Mouse (Mus musculus): ENCODE measurements at regions not wholly inside any gene's neighbourhood (a gene's known extent, or its start where the extent isn't known, plus 50 kb on each side); places are given as distances from the start of the nearest gene placed in this dataset.

DNA sequence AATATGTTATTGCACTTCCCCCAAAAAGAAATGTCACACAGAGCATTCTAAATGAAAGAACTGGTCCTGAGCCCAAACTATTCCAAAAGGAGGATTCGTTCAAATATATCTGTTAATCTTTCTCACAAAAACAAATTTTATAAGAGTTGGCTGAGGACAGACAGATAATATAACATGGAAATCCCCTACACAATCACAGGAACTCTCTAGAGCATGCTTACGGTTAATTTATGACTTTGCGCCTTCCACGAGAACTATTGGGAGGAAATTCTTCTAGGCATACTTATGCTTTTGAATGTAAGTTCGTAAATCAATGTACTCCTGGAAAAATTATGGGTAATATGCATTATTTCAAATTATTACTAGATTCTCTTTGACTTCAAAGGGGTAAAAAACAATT is 144.1 kb upstream of the Gimd1 start:
- no peak for DNase-seq

DNA sequence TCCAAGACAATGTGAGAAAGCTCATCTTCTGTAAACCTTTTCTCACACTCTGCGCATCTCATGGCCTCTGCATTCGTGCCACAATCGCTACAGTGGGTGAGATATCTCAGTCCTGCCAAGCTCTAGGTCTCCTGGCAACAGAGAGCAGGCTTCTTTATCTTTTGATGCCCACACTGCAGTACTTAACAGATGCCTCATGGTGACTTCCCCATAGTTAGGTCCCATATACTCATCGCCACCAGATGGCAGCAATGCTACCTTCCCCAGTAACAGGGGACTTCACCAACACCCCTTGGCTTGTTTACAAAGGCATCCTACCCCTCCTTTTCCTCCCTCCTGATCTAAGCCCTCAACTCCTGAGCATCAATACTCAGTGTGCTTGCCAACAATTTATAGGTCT is 123.5 kb upstream of the Gimd1 start:
- peak; percentile 35 to 77 for DNase-seq

DNA sequence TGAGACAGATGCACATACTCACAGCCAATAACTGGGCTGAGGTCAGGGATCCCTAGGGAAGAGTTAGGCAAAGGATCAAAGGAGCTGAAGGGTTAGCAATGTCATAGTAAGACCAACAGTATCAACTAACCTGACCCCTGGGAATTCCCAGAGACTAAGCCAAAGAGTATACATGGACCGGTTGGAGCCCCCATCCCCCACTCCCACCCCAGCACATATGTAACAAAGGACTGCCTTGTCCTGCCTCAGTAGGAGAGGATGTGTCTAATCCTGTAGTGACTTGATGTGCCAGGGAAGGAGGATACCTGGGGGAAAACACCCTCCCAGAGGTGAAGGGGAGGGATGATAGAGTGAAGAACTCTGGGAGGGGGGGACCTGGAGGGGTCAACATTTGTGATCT is 119.4 kb upstream of the Gimd1 start:
- DNase-seq: no peak

DNA sequence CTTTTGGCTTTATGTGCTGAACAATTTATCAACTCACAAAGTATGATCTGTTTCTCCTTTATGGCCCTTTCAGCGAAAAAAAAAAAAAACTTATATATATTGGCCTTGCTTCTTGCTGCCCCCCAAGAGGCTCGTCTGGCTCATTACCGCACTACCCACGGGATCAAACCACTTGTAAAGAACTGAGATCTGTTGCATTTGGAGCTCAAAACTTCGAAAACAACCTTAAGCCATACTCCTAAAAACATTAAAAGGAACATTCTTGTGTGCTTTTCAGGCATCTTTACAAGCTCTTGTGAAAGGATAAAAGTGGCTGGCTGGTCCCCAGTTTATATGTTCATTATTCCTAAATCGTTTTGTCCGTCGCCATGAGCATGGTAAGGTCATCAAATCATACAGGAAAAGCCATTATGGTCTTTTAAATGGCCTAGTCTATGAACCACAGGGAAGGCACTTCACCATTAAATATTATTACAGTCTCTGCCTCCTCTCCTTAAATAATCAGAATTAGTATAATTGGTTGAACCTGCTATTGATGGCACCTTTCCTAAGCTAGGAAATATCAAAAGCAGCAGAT is 117.0 kb upstream of the Gimd1 start:
- no peak for DNase-seq

DNA sequence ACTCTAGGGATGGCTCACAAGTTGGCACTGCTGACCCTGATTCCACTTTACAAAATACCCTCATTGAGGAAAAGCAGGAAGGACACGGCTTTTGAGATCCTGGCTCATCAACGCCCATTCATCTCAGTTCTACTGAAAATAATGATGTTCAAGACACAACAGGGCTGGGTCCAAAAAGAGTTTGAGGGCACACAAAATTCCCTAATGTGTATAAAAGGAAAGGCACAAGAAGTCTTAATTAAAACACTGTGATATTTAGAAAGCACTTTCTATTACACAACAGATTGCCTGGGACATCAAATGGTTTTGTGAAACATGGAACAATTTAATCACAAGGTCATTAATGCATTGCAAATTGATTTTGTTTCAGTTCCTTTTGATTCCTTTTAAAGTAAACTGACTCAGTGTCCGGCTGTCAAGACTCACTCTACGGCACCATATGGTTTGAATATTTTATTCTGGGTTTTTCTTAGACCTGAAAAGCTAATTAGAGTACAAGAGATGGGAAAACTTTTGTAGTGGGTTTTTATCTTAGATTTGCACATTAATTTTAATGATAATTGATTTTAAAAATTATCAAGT is 96.2 kb upstream of the Gimd1 start:
- no peak for DNase-seq

DNA sequence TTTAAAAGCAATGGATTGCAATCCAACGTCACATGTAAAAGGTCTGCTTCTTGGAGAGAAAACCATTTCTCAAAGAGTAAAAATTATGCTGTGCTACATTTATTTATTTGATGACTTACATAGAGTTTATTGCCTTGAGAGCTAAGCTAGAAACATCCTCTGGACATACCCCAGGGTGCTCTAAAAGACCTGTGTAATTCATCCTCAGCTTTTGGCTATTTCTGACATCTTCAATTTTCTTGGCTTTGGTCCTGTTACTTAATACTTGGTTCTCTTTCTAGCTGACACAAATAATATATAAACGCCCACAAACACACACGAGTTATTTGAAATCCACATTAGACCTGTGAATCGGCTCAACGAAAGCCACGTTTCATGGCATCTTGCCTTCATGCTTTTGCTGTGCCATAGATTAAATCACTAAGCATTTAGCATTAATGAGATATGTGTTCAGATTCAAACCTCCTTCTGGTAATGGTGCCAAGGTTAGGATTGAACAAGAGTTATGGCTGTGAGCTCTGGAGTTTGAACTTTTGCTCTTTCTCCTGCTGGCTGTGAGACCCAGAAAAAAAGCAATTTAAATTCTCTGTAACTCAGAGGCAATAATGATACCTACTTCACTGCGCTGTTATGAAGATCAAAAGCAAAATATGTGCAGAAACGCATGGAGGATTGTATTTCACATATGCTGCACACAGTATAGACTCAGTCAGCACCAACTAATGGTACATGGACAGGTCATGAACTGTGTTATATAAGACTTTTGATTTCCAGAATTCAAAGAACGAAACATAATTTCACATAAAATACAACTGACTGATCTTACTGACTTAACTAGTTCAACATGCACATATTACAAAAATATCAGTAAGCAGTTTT is 89.6 kb upstream of the Gimd1 start:
- no peak for DNase-seq

DNA sequence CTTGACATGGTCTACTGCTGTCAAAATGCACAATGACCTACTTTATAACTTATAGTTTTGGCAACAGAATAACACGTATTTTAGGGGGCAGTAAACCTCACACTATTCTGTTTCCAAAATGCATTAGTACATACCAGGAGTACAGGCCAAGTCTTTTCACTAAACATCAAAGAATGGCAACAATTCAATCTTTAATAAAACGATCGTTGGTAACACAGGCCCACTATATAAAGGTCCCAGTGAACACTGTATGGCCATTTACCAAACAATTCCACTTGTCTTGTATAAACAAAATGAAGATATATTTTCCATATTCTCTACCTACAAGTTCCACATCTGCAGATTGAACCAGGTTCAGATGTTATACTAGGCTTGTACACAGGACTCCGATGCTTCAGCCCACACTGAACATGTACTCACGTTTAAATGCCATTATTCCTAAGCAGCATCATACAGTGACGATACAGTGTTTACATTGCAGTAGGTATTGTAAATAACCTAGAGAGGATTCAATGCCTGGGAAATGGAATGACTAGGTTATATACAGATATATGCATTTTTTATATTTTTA is 78.3 kb upstream of the Gimd1 start:
- no peak for DNase-seq

DNA sequence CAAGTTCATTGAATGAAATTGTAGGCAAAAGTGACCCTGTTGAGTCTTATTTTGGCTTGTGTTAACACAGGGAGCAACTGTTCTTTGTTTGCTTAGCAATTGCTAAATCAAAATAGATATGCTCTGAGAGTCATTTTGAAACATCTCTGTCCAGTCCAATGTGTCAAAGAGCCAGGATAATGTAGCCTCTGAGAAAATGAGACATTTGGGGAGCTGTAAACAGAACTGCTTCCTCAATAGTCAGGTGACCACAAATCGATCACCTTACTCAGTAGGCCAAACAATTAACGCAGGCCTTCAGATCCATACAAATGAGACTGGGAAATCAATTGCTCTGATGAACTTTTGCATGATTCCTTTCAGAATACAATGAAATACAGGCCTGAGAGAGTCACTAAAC is 63.9 kb upstream of the Gimd1 start:
- no peak for DNase-seq

DNA sequence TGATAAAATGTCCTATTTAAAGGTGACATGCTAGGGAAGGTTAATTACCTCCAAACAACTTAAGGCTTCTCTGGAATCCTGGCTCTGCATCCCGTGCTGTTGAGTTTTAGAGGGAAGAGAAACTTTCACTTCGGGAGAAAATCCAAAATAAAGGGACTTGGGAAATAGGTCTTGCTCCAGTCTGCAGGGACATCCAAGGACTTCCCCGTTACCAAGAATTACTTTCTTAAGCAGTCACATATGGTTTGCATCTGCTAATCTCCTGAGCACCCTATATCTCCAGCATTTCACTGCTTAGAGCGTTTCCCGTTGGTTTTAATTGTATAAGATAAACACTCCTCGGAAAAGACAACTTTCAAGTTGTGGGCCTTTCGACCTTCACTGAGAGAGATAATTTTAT is 63.3 kb upstream of the Gimd1 start:
- DNase-seq: no peak
